Mouse (Mus musculus): Measurements from ENCODE around the gene Zfp334. TPM values are rescaled to one million over a fixed set of nuclear protein-coding genes. Genes with fewer than 3 reads are reported as not detected.
A peak's percentile ranks its signal among the peaks of the same experiment; 100 is the strongest.

The Zfp334 gene
- polyA plus RNA-seq (2014; fragmentation: Nextera tagmentation; extraction: Ambion mirVana): 19.9 and 22.0 TPM in 2 replicates

DNA sequence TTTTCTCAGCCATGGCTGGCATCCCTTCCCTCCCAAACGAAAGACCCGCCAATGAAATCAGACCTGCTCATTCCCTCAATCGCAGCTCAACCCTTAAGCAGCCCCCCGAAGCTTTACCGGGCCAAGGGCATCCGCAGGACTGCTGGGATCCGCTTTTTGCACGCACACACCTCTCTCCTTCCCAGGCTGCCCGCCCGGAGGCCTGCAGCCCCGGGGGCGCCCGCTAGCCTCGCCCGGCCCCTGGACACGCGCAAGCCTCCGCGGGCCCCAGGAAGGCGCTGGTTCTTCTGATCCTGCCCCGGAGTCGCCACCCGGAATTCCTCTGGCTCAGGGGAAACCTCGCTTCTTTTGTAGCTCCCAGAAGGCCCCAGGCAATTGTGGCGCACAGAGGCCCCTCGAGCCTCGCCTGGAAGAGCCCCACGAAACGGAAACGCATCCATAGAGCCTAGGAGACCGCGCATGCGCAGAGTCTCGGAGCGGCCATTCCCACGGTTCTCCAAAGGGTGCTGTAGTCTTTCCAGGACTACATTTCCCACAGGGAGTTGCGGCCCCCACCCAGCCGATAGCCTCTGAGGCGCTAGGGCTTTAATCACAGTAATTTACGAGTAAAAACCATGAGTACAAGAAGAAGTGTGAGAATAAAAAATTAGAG lies at the start of gene Zfp334:
TSS of gene Zfp334 (minus strand) at position 416 of the 652 bp plus-strand sequence.
- DNase-seq (ENCODE audit: low spot score) (peak; percentile 99), ATAC-seq (replicated peaks; ENCODE audit: insufficient number of reproducible peaks, low FRiP score, low TSS enrichment, low read depth) (peak; percentile 85)
- no peaks in the 10 kb centered on the region for H3K9me3 ChIP-seq (replicated peaks; ENCODE audit: control insufficient read depth, low read length)
- peak within 1 kb of the TSS; percentile 68 for H3K4me2 ChIP-seq (ENCODE audit: low read depth, low read length)
- peaks cover 3% of the 10 kb centered on the region; the same call in 1 of the 2 replicates for H3K4me1 ChIP-seq (ENCODE audit: control insufficient read depth, insufficient read depth, low read length)
- H3K27me3 ChIP-seq (ENCODE audit: control insufficient read depth, insufficient read depth, low read length): no peaks in the 10 kb centered on the region
- H3K36me3 ChIP-seq (replicated peaks; ENCODE audit: control insufficient read depth, insufficient read depth, low read depth, low read length): peaks cover 17% of the 10 kb centered on the region
- peak within 1 kb of the TSS; percentile 97 for H3K9ac ChIP-seq (replicated peaks; ENCODE audit: low read length)
- under 1% methylated on average over 40 of the region's 40 CpGs for WGBS
- peak within 1 kb of the TSS; percentile 87 for H3K27ac ChIP-seq (replicated peaks; ENCODE audit: low read depth, low read length)
- H3K4me3 ChIP-seq (ENCODE audit: low read depth, low read length): peak within 1 kb of the TSS; percentile 87

DNA sequence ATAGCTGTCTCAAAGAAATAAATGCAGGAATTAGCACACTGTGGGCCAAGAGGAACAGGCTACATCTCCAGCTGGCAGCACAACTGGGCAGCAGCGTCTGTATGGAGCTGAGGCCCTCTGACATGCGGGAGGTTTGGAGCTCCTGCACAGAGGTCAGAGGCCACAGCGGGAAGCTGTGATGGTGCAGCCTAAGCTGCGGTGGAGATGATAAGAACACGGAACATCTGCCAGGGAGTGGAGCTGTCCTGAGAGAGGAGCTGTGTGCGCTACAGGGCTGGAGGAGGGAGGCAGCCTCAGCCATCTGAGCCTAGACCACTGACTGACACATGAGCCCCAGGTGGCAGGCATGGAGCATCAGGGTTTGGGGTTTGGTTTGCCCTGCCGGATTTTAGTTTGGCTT lies 40.6 kb upstream of the Zfp334 start:
- WGBS: 37% methylated on average over 7 of the region's 7 CpGs

DNA sequence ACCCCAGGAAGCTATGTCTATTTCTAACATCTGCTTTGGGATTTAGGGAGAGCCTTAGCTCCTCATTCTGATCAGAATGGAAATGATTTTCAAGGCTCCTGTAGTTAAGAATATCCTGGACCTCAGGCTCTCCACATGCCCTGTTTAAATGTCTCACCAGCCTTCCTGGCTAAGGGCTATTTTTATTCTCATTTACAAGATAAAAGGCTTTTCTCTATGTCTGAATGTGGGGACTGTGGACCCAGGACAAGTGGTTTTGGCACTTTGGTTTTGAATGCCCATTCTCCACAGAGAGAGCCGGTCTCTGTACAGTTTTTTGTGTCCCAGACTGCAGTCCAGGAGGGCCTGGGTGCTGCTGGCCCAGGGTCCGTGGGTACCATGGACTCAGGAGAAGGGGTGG lies 32.1 kb upstream of the Zfp334 start:
- Histone ChIP-seq H3K9ac (replicated peaks; ENCODE audit: low read length) (no peak overlapping the region), H3K27me3 (ENCODE audit: control insufficient read depth, insufficient read depth, low read length) (no peaks in the 10 kb centered on the region), H3K9me3 (replicated peaks; ENCODE audit: control insufficient read depth, low read length) (no peaks in the 10 kb centered on the region), H3K36me3 (replicated peaks; ENCODE audit: control insufficient read depth, insufficient read depth, low read depth, low read length) (no peaks in the 10 kb centered on the region), H3K4me2 (ENCODE audit: low read depth, low read length) (no peak overlapping the region), H3K4me1 (ENCODE audit: control insufficient read depth, insufficient read depth, low read length) (peaks cover 13% of the 10 kb centered on the region; the same call in 1 of the 2 replicates), H3K4me3 (ENCODE audit: low read depth, low read length) (no peak overlapping the region), H3K27ac (replicated peaks; ENCODE audit: low read depth, low read length) (no peak overlapping the region)
- DNase-seq (ENCODE audit: low spot score) (no peak), ATAC-seq (replicated peaks; ENCODE audit: insufficient number of reproducible peaks, low FRiP score, low TSS enrichment, low read depth) (no peak)
- WGBS: 73% methylated on average over 2 of the region's 2 CpGs

More for the DNA sequence above, 40.6 kb upstream of the Zfp334 start:
- peak overlapping the region; percentile 9; the same call in 1 of the 2 replicates for H3K9ac ChIP-seq (replicated peaks; ENCODE audit: low read length)
- ATAC-seq (replicated peaks; ENCODE audit: insufficient number of reproducible peaks, low FRiP score, low TSS enrichment, low read depth): no peak
- no peaks in the 10 kb centered on the region for H3K9me3 ChIP-seq (replicated peaks; ENCODE audit: control insufficient read depth, low read length)
- H3K4me1 ChIP-seq (ENCODE audit: control insufficient read depth, insufficient read depth, low read length): no peaks in the 10 kb centered on the region
- H3K27me3 ChIP-seq (ENCODE audit: control insufficient read depth, insufficient read depth, low read length): no peaks in the 10 kb centered on the region
- no peak overlapping the region for H3K27ac ChIP-seq (replicated peaks; ENCODE audit: low read depth, low read length)
- DNase-seq (ENCODE audit: low spot score): no peak
- no peak overlapping the region for H3K4me2 ChIP-seq (ENCODE audit: low read depth, low read length)
- no peak overlapping the region for H3K4me3 ChIP-seq (ENCODE audit: low read depth, low read length)
- no peaks in the 10 kb centered on the region for H3K36me3 ChIP-seq (replicated peaks; ENCODE audit: control insufficient read depth, insufficient read depth, low read depth, low read length)

DNA sequence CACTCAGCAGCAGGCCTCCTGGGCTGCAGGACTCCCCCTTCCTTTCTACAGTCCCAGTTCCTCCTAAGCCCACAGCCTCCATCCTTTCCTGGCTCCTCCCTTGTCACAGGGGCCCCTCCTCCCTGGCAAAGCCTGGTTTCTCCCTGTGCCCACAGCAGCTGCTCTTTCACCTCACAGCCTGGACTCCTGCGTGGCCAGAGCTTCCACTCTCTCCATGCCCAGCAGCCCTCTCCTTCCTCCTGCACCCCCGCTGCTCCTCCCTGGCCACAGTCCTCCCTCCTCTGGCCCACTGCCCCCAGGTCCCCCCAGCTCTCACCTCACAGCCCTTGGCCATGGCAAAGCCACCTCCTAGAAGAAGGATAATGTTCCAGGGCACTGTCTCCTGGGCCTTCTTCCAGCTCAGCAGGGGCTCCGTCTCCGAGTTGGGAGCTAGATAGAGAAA lies 31.6 kb upstream of the Zfp334 start:
- Histone ChIP-seq H3K36me3 (replicated peaks; ENCODE audit: control insufficient read depth, insufficient read depth, low read depth, low read length) (no peaks in the 10 kb centered on the region), H3K4me2 (ENCODE audit: low read depth, low read length) (no peak overlapping the region), H3K4me3 (ENCODE audit: low read depth, low read length) (no peak overlapping the region), H3K9me3 (replicated peaks; ENCODE audit: control insufficient read depth, low read length) (no peaks in the 10 kb centered on the region), H3K4me1 (ENCODE audit: control insufficient read depth, insufficient read depth, low read length) (peaks cover 13% of the 10 kb centered on the region; the same call in 1 of the 2 replicates), H3K27me3 (ENCODE audit: control insufficient read depth, insufficient read depth, low read length) (no peaks in the 10 kb centered on the region), H3K27ac (replicated peaks; ENCODE audit: low read depth, low read length) (no peak overlapping the region), H3K9ac (replicated peaks; ENCODE audit: low read length) (no peak overlapping the region)
- 66% methylated on average over 4 of the region's 4 CpGs for WGBS
- DNase-seq (ENCODE audit: low spot score): no peak
- ATAC-seq (replicated peaks; ENCODE audit: insufficient number of reproducible peaks, low FRiP score, low TSS enrichment, low read depth): no peak

DNA sequence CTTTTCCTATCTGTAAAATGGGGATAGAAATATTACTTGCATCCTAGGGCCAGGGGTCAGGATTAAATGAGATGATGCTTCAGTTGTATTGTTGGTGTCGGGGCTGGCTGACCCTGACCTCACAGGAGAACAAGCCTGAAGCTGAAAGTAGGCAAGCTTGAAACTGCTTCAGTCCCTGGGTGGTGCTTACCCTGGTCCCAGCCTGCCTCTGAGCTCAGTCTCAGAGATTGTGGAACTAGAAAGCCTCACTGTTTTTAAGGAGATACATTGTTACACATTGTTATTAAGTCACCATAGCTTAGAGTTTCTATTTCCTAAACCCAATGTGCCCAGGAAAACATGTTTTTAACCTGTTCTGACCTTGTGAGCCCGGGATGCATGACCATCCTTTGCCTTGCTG lies 30.5 kb upstream of the Zfp334 start:
- ATAC-seq (replicated peaks; ENCODE audit: insufficient number of reproducible peaks, low FRiP score, low TSS enrichment, low read depth): no peak
- H3K9ac ChIP-seq (replicated peaks; ENCODE audit: low read length): no peak overlapping the region
- H3K4me3 ChIP-seq (ENCODE audit: low read depth, low read length): no peak overlapping the region
- H3K9me3 ChIP-seq (replicated peaks; ENCODE audit: control insufficient read depth, low read length): no peaks in the 10 kb centered on the region
- no peaks in the 10 kb centered on the region for H3K36me3 ChIP-seq (replicated peaks; ENCODE audit: control insufficient read depth, insufficient read depth, low read depth, low read length)
- WGBS: 61% methylated on average over 2 of the region's 2 CpGs
- H3K4me2 ChIP-seq (ENCODE audit: low read depth, low read length): no peak overlapping the region
- H3K27me3 ChIP-seq (ENCODE audit: control insufficient read depth, insufficient read depth, low read length): no peaks in the 10 kb centered on the region
- no peak for DNase-seq (ENCODE audit: low spot score)
- H3K27ac ChIP-seq (replicated peaks; ENCODE audit: low read depth, low read length): no peak overlapping the region
- peaks cover 13% of the 10 kb centered on the region; the same call in 1 of the 2 replicates for H3K4me1 ChIP-seq (ENCODE audit: control insufficient read depth, insufficient read depth, low read length)

DNA sequence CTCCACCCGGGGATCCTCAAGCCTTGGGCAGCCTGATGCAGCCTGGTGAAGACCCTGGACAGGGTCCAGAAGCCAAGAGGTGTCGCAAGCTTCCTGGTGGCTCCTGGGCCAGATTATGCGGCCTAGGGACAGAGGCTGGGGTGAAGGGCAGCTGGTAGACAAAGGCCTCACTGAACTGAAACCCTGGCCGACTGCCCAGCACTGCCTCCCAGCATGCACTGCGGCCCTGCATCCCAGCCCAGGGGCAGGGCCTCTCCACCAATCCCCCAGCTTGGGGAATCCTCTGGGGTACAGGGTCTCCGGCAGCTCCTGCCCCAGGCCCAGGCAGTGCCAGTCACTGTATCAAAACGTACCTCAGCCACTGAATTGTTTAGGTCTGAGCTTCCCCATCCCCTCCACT lies 29.2 kb upstream of the Zfp334 start:
- Histone ChIP-seq H3K9me3 (replicated peaks; ENCODE audit: control insufficient read depth, low read length) (no peaks in the 10 kb centered on the region), H3K27ac (replicated peaks; ENCODE audit: low read depth, low read length) (no peak overlapping the region), H3K27me3 (ENCODE audit: control insufficient read depth, insufficient read depth, low read length) (no peaks in the 10 kb centered on the region), H3K4me2 (ENCODE audit: low read depth, low read length) (no peak overlapping the region), H3K36me3 (replicated peaks; ENCODE audit: control insufficient read depth, insufficient read depth, low read depth, low read length) (no peaks in the 10 kb centered on the region), H3K4me1 (ENCODE audit: control insufficient read depth, insufficient read depth, low read length) (peaks cover 13% of the 10 kb centered on the region; the same call in 1 of the 2 replicates), H3K9ac (replicated peaks; ENCODE audit: low read length) (no peak overlapping the region; the same call in 1 of the 2 replicates), H3K4me3 (ENCODE audit: low read depth, low read length) (no peak overlapping the region)
- DNase-seq (ENCODE audit: low spot score) (no peak), ATAC-seq (replicated peaks; ENCODE audit: insufficient number of reproducible peaks, low FRiP score, low TSS enrichment, low read depth) (no peak)
- 45% methylated on average over 7 of the region's 7 CpGs for WGBS

DNA sequence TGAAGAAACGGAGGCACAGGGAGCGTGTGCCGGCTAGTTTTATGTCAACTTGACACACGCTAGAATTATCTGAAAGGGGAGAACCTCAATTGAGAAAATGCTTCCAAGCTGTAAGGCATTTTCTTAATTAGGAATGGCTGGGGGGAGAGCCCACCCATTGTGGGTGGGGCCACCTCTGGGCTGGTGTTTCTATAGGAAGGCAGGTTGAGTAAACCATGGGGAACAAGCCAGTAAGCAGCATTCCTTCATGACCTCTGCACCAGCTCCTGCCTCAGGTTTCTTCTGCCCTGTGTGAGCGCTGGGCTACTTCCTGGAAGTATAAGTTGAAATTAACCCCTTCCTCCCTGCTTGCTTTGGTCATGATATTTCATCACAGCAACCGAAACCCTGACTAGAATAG lies 27.7 kb upstream of the Zfp334 start:
- Histone ChIP-seq H3K27me3 (ENCODE audit: control insufficient read depth, insufficient read depth, low read length) (no peaks in the 10 kb centered on the region), H3K27ac (replicated peaks; ENCODE audit: low read depth, low read length) (peak overlapping the region; percentile 52), H3K4me1 (ENCODE audit: control insufficient read depth, insufficient read depth, low read length) (peaks cover 13% of the 10 kb centered on the region; the same call in 1 of the 2 replicates), H3K9me3 (replicated peaks; ENCODE audit: control insufficient read depth, low read length) (no peaks in the 10 kb centered on the region), H3K4me2 (ENCODE audit: low read depth, low read length) (no peak overlapping the region), H3K9ac (replicated peaks; ENCODE audit: low read length) (no peak overlapping the region), H3K36me3 (replicated peaks; ENCODE audit: control insufficient read depth, insufficient read depth, low read depth, low read length) (no peaks in the 10 kb centered on the region), H3K4me3 (ENCODE audit: low read depth, low read length) (no peak overlapping the region)
- 24% methylated on average over 6 of the region's 6 CpGs for WGBS
- peak; percentile 74 for ATAC-seq (replicated peaks; ENCODE audit: insufficient number of reproducible peaks, low FRiP score, low TSS enrichment, low read depth)
- DNase-seq (ENCODE audit: low spot score): peak; percentile 89

DNA sequence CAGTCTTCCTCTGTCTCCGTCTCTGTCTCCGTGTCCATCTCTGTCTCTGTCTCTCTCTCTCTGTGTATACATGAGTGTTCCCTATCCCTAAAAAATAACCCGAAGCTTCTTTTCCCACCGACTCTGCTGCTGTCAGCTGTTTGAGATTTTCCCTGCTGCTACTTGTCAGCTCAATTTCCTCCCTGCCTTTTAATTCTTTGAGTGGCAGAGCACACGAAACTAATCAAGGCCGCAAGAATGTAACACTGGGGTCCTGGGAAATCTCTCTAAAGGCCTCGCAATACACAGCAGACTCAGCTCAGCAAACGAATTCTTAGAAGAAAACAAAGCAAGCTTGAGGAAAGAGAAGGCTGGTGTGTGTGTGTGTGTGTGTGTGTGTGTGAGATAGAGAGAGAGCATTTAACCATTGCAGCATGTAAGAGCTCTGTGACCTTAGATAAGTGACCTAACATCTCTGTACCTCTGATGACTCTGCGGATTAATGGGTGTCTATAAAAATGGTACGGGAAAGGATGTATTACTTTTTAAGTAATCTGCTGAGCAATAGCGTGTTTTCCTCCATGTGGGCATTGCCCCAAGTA lies 27.2 kb upstream of the Zfp334 start:
- Histone ChIP-seq H3K9me3 (replicated peaks; ENCODE audit: control insufficient read depth, low read length) (no peaks in the 10 kb centered on the region), H3K4me2 (ENCODE audit: low read depth, low read length) (no peak overlapping the region), H3K4me3 (ENCODE audit: low read depth, low read length) (no peak overlapping the region), H3K27ac (replicated peaks; ENCODE audit: low read depth, low read length) (peak overlapping the region; percentile 43), H3K4me1 (ENCODE audit: control insufficient read depth, insufficient read depth, low read length) (peaks cover 13% of the 10 kb centered on the region; the same call in 1 of the 2 replicates), H3K27me3 (ENCODE audit: control insufficient read depth, insufficient read depth, low read length) (no peaks in the 10 kb centered on the region), H3K36me3 (replicated peaks; ENCODE audit: control insufficient read depth, insufficient read depth, low read depth, low read length) (no peaks in the 10 kb centered on the region), H3K9ac (replicated peaks; ENCODE audit: low read length) (no peak overlapping the region)
- DNase-seq (ENCODE audit: low spot score): peak; percentile 75
- no peak for ATAC-seq (replicated peaks; ENCODE audit: insufficient number of reproducible peaks, low FRiP score, low TSS enrichment, low read depth)
- 22% methylated on average over 11 of the region's 11 CpGs for WGBS

All from embryonic facial prominence, embryonic 11.5 days (tissue).